Mouse (Mus musculus) C2C12 (cell line): Measurements from ENCODE around the gene Zfp36l2.

Source experiments
- CEBPB ChIP-seq: IDR thresholded peaks from one replicate; pipeline ENCODE4 v1.6.1; 2011; ENCODE audit warnings: low read depth, mild to moderate bottlenecking, control low read depth, moderate library complexity
- CTCF ChIP-seq: IDR thresholded peaks from one replicate; pipeline ENCODE4 v1.5.1; 2011; ENCODE audit not compliant: control insufficient read depth, insufficient read depth, insufficient read length
- MAX ChIP-seq: IDR thresholded peaks from one replicate; pipeline ENCODE4 v1.6.1; 2011; ENCODE audit warnings: mild to moderate bottlenecking, control low read depth
- USF1 ChIP-seq: IDR thresholded peaks from one replicate; pipeline ENCODE4 v1.6.1; 2011; ENCODE audit warnings: low read depth, mild to moderate bottlenecking, control low read depth, moderate library complexity

- TF ChIP-seq CTCF = no peak
- no peak for TF ChIP-seq USF1
- TF ChIP-seq MAX = no peak
- no peak for TF ChIP-seq CEBPB
Observed at GRCm38 (mm10) chr17:84201183-84201582, 13.4 kb upstream of the Zfp36l2 start.
